Mouse (Mus musculus): ENCODE measurements around the gene Sugp2.

DNA sequence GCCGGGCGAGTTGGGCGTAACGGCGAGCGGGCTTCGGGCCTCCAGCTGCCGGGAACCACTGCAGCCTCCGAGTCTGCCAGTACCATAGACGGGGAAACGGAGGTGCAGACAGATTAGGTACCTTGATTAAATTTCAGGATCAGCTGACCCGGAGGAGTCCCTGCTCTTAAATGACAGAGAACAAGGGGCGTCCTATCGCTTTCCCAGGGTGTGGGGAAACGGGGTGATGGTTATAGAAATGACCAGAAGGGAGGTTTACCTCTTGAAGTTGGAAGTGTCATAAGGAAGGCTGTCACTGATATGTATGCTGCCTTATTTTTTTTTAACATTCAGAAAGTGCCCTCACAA is 729 bp downstream of the Sugp2 start:
- TF ChIP-seq POLR2A (IDR thresholded peaks at IDR 0.05; ENCODE audit: low read depth, low read length) (no peak), CTCF (IDR thresholded peaks at IDR 0.05; ENCODE audit: extremely low read depth, insufficient read depth, insufficient read length, insufficient replicate concordance) (no peak)

All from spleen, adult 2 months (tissue).